Mouse (Mus musculus) v-Abl transformed pro-B cells (cell line): ENCODE measurements around the gene Dcaf11.

Source experiments
- in situ Hi-C, 2 experiments: fragments of 400-800 bp; cut with MboI; formaldehyde crosslinking; loops; one replicate each; pipeline ENCODE4 v1.15.1; 2025; ENCODE audit not compliant: unreplicated experiment in 2 of 2

Dcaf11 gene

GRCm38 (mm10) chr14:55554635-55555034 lies 5.2 kb upstream of the Dcaf11 start:
- in situ Hi-C loops, result loop anchor here (5.0 to 10.0 kb wide), 2 partner anchors 57 to 60 kb away; partner anchors contain the start of gene Carmil3 (in 1 of the 2)

- in situ Hi-C loops, result loop anchor here (5.0 to 10.0 kb wide), 2 partner anchors 58 to 61 kb away; partner anchors contain the start of gene Carmil3 (in 1 of the 2)
Observed at GRCm38 (mm10) chr14:55555788-55556187, 4.0 kb upstream of the Dcaf11 start.

GRCm38 (mm10) chr14:55557003-55557402 lies 2.8 kb upstream of the Dcaf11 start:
- in situ Hi-C loops, result loop anchor here (5.0 to 10.0 kb wide), 2 partner anchors 60 to 62 kb away; partner anchors contain the start of gene Carmil3 (in 1 of the 2)

GRCm38 (mm10) chr14:55557587-55557986 lies 2.2 kb upstream of the Dcaf11 start:
- in situ Hi-C loops, result loop anchor here (5.0 to 10.0 kb wide), 2 partner anchors 60 to 63 kb away; partner anchors contain the start of gene Carmil3 (in 1 of the 2)

GRCm38 (mm10) chr14:55558740-55559448 lies 912 bp upstream of the Dcaf11 start:
- in situ Hi-C loops, result loop anchor here (5.0 to 10.0 kb wide), 2 partner anchors 62 to 64 kb away; partner anchors contain the start of gene Carmil3 (in 1 of the 2)

GRCm38 (mm10) chr14:55560202-55561073 lies 632 bp downstream of the Dcaf11 start, which contains the start of gene A730061H03Rik:
Gene A730061H03Rik, minus strand, starts transcription at chr14:55560406.
- in situ Hi-C loops, result no loop called here

- in situ Hi-C loops, result no loop called here
Observed at GRCm38 (mm10) chr14:55561860-55562259, 2.1 kb downstream of the Dcaf11 start.

GRCm38 (mm10) chr14:55563249-55563648 lies 3.4 kb downstream of the Dcaf11 start:
- in situ Hi-C loops, result no loop called here

- in situ Hi-C loops, result no loop called here
Observed at GRCm38 (mm10) chr14:55565748-55566147, 5.9 kb downstream of the Dcaf11 start.

- in situ Hi-C loops, result no loop called here
Observed at GRCm38 (mm10) chr14:55567496-55567895, 7.7 kb downstream of the Dcaf11 start.

- in situ Hi-C loops, result no loop called here
Observed at GRCm38 (mm10) chr14:55570588-55570987, 10.8 kb downstream of the Dcaf11 start.

- in situ Hi-C loops, result no loop called here
Observed at GRCm38 (mm10) chr14:55571760-55572159, 12.0 kb downstream of the Dcaf11 start.

- in situ Hi-C loops, result no loop called here
Observed at GRCm38 (mm10) chr14:55575302-55575701, 15.5 kb downstream of the Dcaf11 start, which contains the start of gene Fitm1. Gene Fitm1, plus strand, starts transcription at chr14:55575617.

- in situ Hi-C loops, result no loop called here
Observed at GRCm38 (mm10) chr14:55575711-55576110, 15.9 kb downstream of the Dcaf11 start.

- in situ Hi-C loops, result no loop called here
Observed at GRCm38 (mm10) chr14:55576376-55576775, 16.6 kb downstream of the Dcaf11 start.

- in situ Hi-C loops, result no loop called here
Observed at GRCm38 (mm10) chr14:55577871-55578667, 18.3 kb downstream of the Dcaf11 start, which contains the start of gene Psme1. Gene Psme1, plus strand, starts transcription at chr14:55578123.

GRCm38 (mm10) chr14:55578668-55579269 lies 19.0 kb downstream of the Dcaf11 start:
- in situ Hi-C loops, result no loop called here

- in situ Hi-C loops, result loop anchor here (5.0 to 10.0 kb wide), 2 partner anchors 83 to 85 kb away; partner anchors contain the start of gene Carmil3 (in 1 of the 2)
Observed at GRCm38 (mm10) chr14:55579511-55580496, 20.0 kb downstream of the Dcaf11 start.
